Mouse (Mus musculus): ENCODE measurements at regions not wholly inside any gene's neighbourhood (a gene's known extent, or its start where the extent isn't known, plus 50 kb on each side); places are given as distances from the start of the nearest gene placed in this dataset.

DNA sequence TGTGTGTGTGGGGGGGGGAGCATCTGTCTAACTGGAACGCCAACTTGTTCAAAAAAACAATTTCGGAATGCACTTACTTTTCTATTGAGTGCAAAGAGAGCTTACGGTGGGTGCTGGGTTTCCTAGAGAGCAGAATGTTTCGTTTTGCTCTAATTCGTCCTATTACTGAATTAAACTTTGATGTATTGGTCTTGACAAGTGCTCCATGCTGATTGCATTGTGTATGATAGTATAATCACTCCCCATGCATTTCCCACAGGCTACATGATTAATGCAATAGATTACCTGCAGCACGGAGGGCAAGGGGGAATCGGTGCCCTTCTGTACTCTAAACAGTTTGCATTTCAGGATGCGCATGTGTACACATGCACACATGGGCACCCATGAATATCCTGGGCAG is 283.7 kb upstream of the Smim15 start:
- TF ChIP-seq CTCF (IDR thresholded peaks at IDR 0.05; ENCODE audit: extremely low read depth, insufficient read depth, low read length) = no peak
- TF ChIP-seq POLR2A (IDR thresholded peaks at IDR 0.05; ENCODE audit: extremely low read depth, insufficient read depth, low read length) = no peak

Measured in cortical plate, adult 2 months (tissue).